Mouse (Mus musculus): ENCODE measurements around the gene Gimap9. TPM values are rescaled to one million over a fixed set of nuclear protein-coding genes. Genes with fewer than 3 reads are reported as not detected.

The Gimap9 gene
- polyA plus RNA-seq, 1 experiment from 2014 or later = 7.2 TPM

- H3K36me3 ChIP-seq (ENCODE audit: control insufficient read depth, insufficient read depth) = no peaks in the 10 kb centered on the region
- H3K27ac ChIP-seq (ENCODE audit: low read length) = no peak overlapping the region
- no peak overlapping the region for H3K9ac ChIP-seq (ENCODE audit: low read depth, low read length)
- H3K27me3 ChIP-seq (ENCODE audit: control insufficient read depth, insufficient read depth, low read depth, low read length) = no peaks in the 10 kb centered on the region
- no peak for ATAC-seq (ENCODE audit: low read depth)
- 24% methylated on average over 3 of the region's 3 CpGs for WGBS (ENCODE audit: insufficient replicate concordance)
- no peak overlapping the region for H3K4me3 ChIP-seq (ENCODE audit: low read depth, low read length)
- 0 out of 2 replicates have a peak overlapping the region, but pooled peaks have one; percentile 5 for H3K4me2 ChIP-seq (ENCODE audit: low read depth, low read length)
- H3K4me1 ChIP-seq (ENCODE audit: control insufficient read depth, low read depth, low read length) = no peaks in the 10 kb centered on the region
- no peaks in the 10 kb centered on the region for H3K9me3 ChIP-seq (replicated peaks; ENCODE audit: control insufficient read depth, low read length)
These were observed 30.2 kb downstream of the Gimap9 start for GRCm38 (mm10) chr6:48706130-48706529.

- H3K9ac ChIP-seq (ENCODE audit: low read depth, low read length) = no peak within 1 kb of the TSS
- no peak for ATAC-seq (ENCODE audit: low read depth)
- WGBS (ENCODE audit: insufficient replicate concordance) = 31% methylated on average over 2 of the region's 2 CpGs
These were observed 42.5 kb downstream of the Gimap9 start, which contains the start of the genes Gm28053 and Gimap7 for GRCm38 (mm10) chr6:48718455-48718854. Gm28053 (plus strand) TSS chr6:48718607. Gimap7 (plus strand) TSS chr6:48718621.

GRCm38 (mm10) chr6:48720326-48720725 is 44.4 kb downstream of the Gimap9 start:
- Histone ChIP-seq H3K9ac (ENCODE audit: low read depth, low read length) (no peak overlapping the region), H3K36me3 (ENCODE audit: control insufficient read depth, insufficient read depth) (no peaks in the 10 kb centered on the region), H3K27me3 (ENCODE audit: control insufficient read depth, insufficient read depth, low read depth, low read length) (no peaks in the 10 kb centered on the region), H3K4me1 (ENCODE audit: control insufficient read depth, low read depth, low read length) (no peaks in the 10 kb centered on the region), H3K9me3 (replicated peaks; ENCODE audit: control insufficient read depth, low read length) (no peaks in the 10 kb centered on the region), H3K4me3 (ENCODE audit: low read depth, low read length) (no peak overlapping the region), H3K4me2 (ENCODE audit: low read depth, low read length) (no peak overlapping the region), H3K27ac (ENCODE audit: low read length) (no peak overlapping the region)
- no peak for ATAC-seq (ENCODE audit: low read depth)
- WGBS (ENCODE audit: insufficient replicate concordance) = 75% methylated on average over 4 of the region's 4 CpGs

More at GRCm38 (mm10) chr6:48718455-48718854, 42.5 kb downstream of the Gimap9 start, which contains the start of the genes Gm28053 and Gimap7:
- Histone ChIP-seq H3K27me3 (ENCODE audit: control insufficient read depth, insufficient read depth, low read depth, low read length) (no peaks in the 10 kb centered on the region), H3K4me1 (ENCODE audit: control insufficient read depth, low read depth, low read length) (no peaks in the 10 kb centered on the region), H3K4me3 (ENCODE audit: low read depth, low read length) (no peak within 1 kb of the TSS), H3K27ac (ENCODE audit: low read length) (no peak within 1 kb of the TSS), H3K9me3 (replicated peaks; ENCODE audit: control insufficient read depth, low read length) (no peaks in the 10 kb centered on the region), H3K4me2 (ENCODE audit: low read depth, low read length) (no peak within 1 kb of the TSS), H3K36me3 (ENCODE audit: control insufficient read depth, insufficient read depth) (no peaks in the 10 kb centered on the region)

- 50% methylated on average over 8 of the region's 8 CpGs for WGBS (ENCODE audit: insufficient replicate concordance)
- H3K9me3 ChIP-seq (replicated peaks; ENCODE audit: control insufficient read depth, low read length) = no peaks in the 10 kb centered on the region
These were observed 47.5 kb downstream of the Gimap9 start for GRCm38 (mm10) chr6:48723468-48723867.

GRCm38 (mm10) chr6:48725476-48725875 is 49.5 kb downstream of the Gimap9 start:
- H3K9ac ChIP-seq (ENCODE audit: low read depth, low read length) = no peak overlapping the region

More at GRCm38 (mm10) chr6:48723468-48723867, 47.5 kb downstream of the Gimap9 start:
- no peak for ATAC-seq (ENCODE audit: low read depth)
- H3K36me3 ChIP-seq (ENCODE audit: control insufficient read depth, insufficient read depth) = no peaks in the 10 kb centered on the region
- no peaks in the 10 kb centered on the region for H3K4me1 ChIP-seq (ENCODE audit: control insufficient read depth, low read depth, low read length)
- no peak overlapping the region for H3K4me3 ChIP-seq (ENCODE audit: low read depth, low read length)
- H3K27me3 ChIP-seq (ENCODE audit: control insufficient read depth, insufficient read depth, low read depth, low read length) = no peaks in the 10 kb centered on the region
- H3K4me2 ChIP-seq (ENCODE audit: low read depth, low read length) = no peak overlapping the region
- no peak overlapping the region for H3K9ac ChIP-seq (ENCODE audit: low read depth, low read length)
- H3K27ac ChIP-seq (ENCODE audit: low read length) = no peak overlapping the region

GRCm38 (mm10) chr6:48727761-48728160 is 51.8 kb downstream of the Gimap9 start:
- Histone ChIP-seq H3K27ac (ENCODE audit: low read length) (no peak overlapping the region), H3K4me2 (ENCODE audit: low read depth, low read length) (no peak overlapping the region), H3K4me3 (ENCODE audit: low read depth, low read length) (no peak overlapping the region), H3K9me3 (replicated peaks; ENCODE audit: control insufficient read depth, low read length) (no peaks in the 10 kb centered on the region), H3K9ac (ENCODE audit: low read depth, low read length) (no peak overlapping the region), H3K36me3 (ENCODE audit: control insufficient read depth, insufficient read depth) (no peaks in the 10 kb centered on the region), H3K27me3 (ENCODE audit: control insufficient read depth, insufficient read depth, low read depth, low read length) (no peaks in the 10 kb centered on the region), H3K4me1 (ENCODE audit: control insufficient read depth, low read depth, low read length) (no peaks in the 10 kb centered on the region)
- 66% methylated on average over 5 of the region's 5 CpGs for WGBS (ENCODE audit: insufficient replicate concordance)
- no peak for ATAC-seq (ENCODE audit: low read depth)

More at GRCm38 (mm10) chr6:48725476-48725875, 49.5 kb downstream of the Gimap9 start:
- Histone ChIP-seq H3K36me3 (ENCODE audit: control insufficient read depth, insufficient read depth) (no peaks in the 10 kb centered on the region), H3K9me3 (replicated peaks; ENCODE audit: control insufficient read depth, low read length) (no peaks in the 10 kb centered on the region), H3K27me3 (ENCODE audit: control insufficient read depth, insufficient read depth, low read depth, low read length) (no peaks in the 10 kb centered on the region), H3K4me1 (ENCODE audit: control insufficient read depth, low read depth, low read length) (no peaks in the 10 kb centered on the region), H3K4me3 (ENCODE audit: low read depth, low read length) (no peak overlapping the region), H3K27ac (ENCODE audit: low read length) (no peak overlapping the region), H3K4me2 (ENCODE audit: low read depth, low read length) (no peak overlapping the region)
- WGBS (ENCODE audit: insufficient replicate concordance) = 5% methylated on average over 1 of the region's 1 CpGs
- no peak for ATAC-seq (ENCODE audit: low read depth)

Other genes with a start within 250 kb of the Gimap9 start
- 2.8 and 3.3 TPM in 2 replicates for gene Zfp467, start 230.3 kb upstream of the Gimap9 start, polyA plus RNA-seq (2015; fragmentation: Nextera tagmentation; extraction: Ambion mirVana)
- 0.01 and 0.06 TPM in 2 replicates for gene Sspo, start 227.9 kb upstream of the Gimap9 start, polyA plus RNA-seq (2015; fragmentation: Nextera tagmentation; extraction: Ambion mirVana)
- 0.84 and 1.0 TPM in 2 replicates for gene Atp6v0e2, start 138.5 kb upstream of the Gimap9 start, polyA plus RNA-seq (2015; fragmentation: Nextera tagmentation; extraction: Ambion mirVana)
- gene Lrrc61, start 121.3 kb upstream of the Gimap9 start, polyA plus RNA-seq (2015; fragmentation: Nextera tagmentation; extraction: Ambion mirVana) = 1.8 and 2.1 TPM in 2 replicates
- gene Rarres2, start 103.3 kb upstream of the Gimap9 start, polyA plus RNA-seq (2015; fragmentation: Nextera tagmentation; extraction: Ambion mirVana) = 53.4 and 57.0 TPM in 2 replicates
- not detected in 2 replicates for gene Gm45021, start 86.5 kb upstream of the Gimap9 start, polyA plus RNA-seq (2015; fragmentation: Nextera tagmentation; extraction: Ambion mirVana)
- gene Repin1, start 82.2 kb upstream of the Gimap9 start, polyA plus RNA-seq (2015; fragmentation: Nextera tagmentation; extraction: Ambion mirVana) = 11.7 and 14.0 TPM in 2 replicates
- not detected in 2 replicates for gene Gm44965, start 82.2 kb upstream of the Gimap9 start, polyA plus RNA-seq (2015; fragmentation: Nextera tagmentation; extraction: Ambion mirVana)
- 2.2 and 2.3 TPM in 2 replicates for gene Zfp775, start 74.1 kb upstream of the Gimap9 start, polyA plus RNA-seq (2015; fragmentation: Nextera tagmentation; extraction: Ambion mirVana)
- 0.13 and 0.19 TPM in 2 replicates for gene AI854703, start 49.4 kb upstream of the Gimap9 start, polyA plus RNA-seq (2015; fragmentation: Nextera tagmentation; extraction: Ambion mirVana)
- gene Gimap8, start 28.9 kb upstream of the Gimap9 start, polyA plus RNA-seq (2015; fragmentation: Nextera tagmentation; extraction: Ambion mirVana) = 1.0 and 1.1 TPM in 2 replicates
- 11.0 and 11.4 TPM in 2 replicates for gene Gimap4, start 8.4 kb downstream of the Gimap9 start, polyA plus RNA-seq (2015; fragmentation: Nextera tagmentation; extraction: Ambion mirVana)
- 8.9 and 9.9 TPM in 2 replicates for gene Gimap6, start 32.1 kb downstream of the Gimap9 start, polyA plus RNA-seq (2015; fragmentation: Nextera tagmentation; extraction: Ambion mirVana)
- 0.40 TPM in 1 of 2 replicates, not detected in the other for gene Gm28053, start 42.5 kb downstream of the Gimap9 start, polyA plus RNA-seq (2015; fragmentation: Nextera tagmentation; extraction: Ambion mirVana)
- gene Gimap7, start 42.5 kb downstream of the Gimap9 start, polyA plus RNA-seq (2015; fragmentation: Nextera tagmentation; extraction: Ambion mirVana) = 0.13 and 0.16 TPM in 2 replicates
- 5.7 and 5.9 TPM in 2 replicates for gene Gimap1, start 62.9 kb downstream of the Gimap9 start, polyA plus RNA-seq (2015; fragmentation: Nextera tagmentation; extraction: Ambion mirVana)
- gene Gimap5, start 70.1 kb downstream of the Gimap9 start, polyA plus RNA-seq (2015; fragmentation: Nextera tagmentation; extraction: Ambion mirVana) = 2.5 and 2.8 TPM in 2 replicates
- 0.20 and 0.37 TPM in 2 replicates for gene Gimap3, start 94.7 kb downstream of the Gimap9 start, polyA plus RNA-seq (2015; fragmentation: Nextera tagmentation; extraction: Ambion mirVana)
- 138 and 147 TPM in 2 replicates for gene Tmem176a, start 164.8 kb downstream of the Gimap9 start, polyA plus RNA-seq (2015; fragmentation: Nextera tagmentation; extraction: Ambion mirVana)
- 207 and 215 TPM in 2 replicates for gene Tmem176b, start 165.4 kb downstream of the Gimap9 start, polyA plus RNA-seq (2015; fragmentation: Nextera tagmentation; extraction: Ambion mirVana)
- gene Aoc1, start 196.8 kb downstream of the Gimap9 start, polyA plus RNA-seq (2015; fragmentation: Nextera tagmentation; extraction: Ambion mirVana) = 0.20 TPM in 1 of 2 replicates, not detected in the other

Measured in liver, embryonic 16.5 days (tissue).